Mouse (Mus musculus): ENCODE results near the gene Gabbr1.

- no peak for TF ChIP-seq MYC (IDR thresholded peaks at IDR 0.05; ENCODE audit: low read depth, low read length)
- TF ChIP-seq CTCF (conservative IDR thresholded peaks at IDR 0.05 in 1 of 2, IDR thresholded peaks at IDR 0.05 in 1 of 2; ENCODE audit: low read depth in 2 of 2, low read length in 2 of 2), result no peak
Observed at GRCm38 (mm10) chr17:37075181-37075580, 29.4 kb downstream of the Gabbr1 start.
